Comparison of ENCODE assay signal across 8 mouse cellular contexts in the genomic region with DNA sequence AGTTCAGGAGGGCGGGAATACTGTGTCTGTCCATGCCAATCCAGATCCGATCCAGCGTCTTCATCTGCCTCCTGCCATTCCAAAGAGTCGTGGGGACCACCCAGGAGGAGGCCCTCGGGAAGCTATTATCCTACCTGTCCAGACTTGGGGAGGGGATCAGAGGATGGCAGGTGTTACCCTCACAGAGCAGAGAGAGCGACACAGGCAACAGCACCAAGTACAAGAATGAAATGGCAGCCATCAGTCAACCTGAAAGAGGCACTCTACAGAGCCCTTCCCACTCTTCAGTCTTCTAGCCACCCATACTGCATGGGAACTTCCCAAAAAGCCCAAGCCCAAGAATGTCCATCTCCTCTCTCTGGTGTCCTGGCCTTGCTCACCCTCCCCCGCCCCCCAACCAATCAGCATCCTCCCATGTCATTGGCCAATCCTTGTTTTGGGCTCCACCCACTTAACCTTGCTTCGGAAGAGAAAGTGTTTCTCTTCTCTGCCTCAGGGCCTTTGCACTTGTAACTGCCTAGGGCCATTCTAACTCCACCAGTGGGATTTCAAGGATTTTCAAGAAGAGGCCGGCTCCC. TPM values are rescaled to one million over a fixed set of nuclear protein-coding genes. Genes with fewer than 3 reads are reported as not detected.
DNase-seq lines count a peak whose midpoint lies in the region; ATAC-seq and TF ChIP-seq lines count a peak whose summit lies in the region.

No protein-coding gene starts in this region.

- H3K9ac ChIP-seq in forebrain, embryonic 12.5 days, result peak overlapping the region; percentile 65
- peak overlapping the region; percentile 49 for H3K9ac ChIP-seq in liver, embryonic 14.5 days (replicated peaks)

- no peaks in the 10 kb centered on the region for H3K36me3 ChIP-seq in testis, adult 2 months (ENCODE audit: control insufficient read depth, insufficient read depth, low read length)
- H3K36me3 ChIP-seq in forebrain, embryonic 12.5 days (replicated peaks), result no peaks in the 10 kb centered on the region
- H3K36me3 ChIP-seq in liver, embryonic 14.5 days (replicated peaks; ENCODE audit: control insufficient read depth, insufficient read depth, low read depth), result no peaks in the 10 kb centered on the region

- TF ChIP-seq CTCF in testis, adult 2 months (IDR thresholded peaks at IDR 0.05; ENCODE audit: control insufficient read depth, insufficient read depth, insufficient replicate concordance, low read depth, low read length), result no peak
- no peak; the same call in 1 of the 2 replicates for TF ChIP-seq CTCF in liver, embryonic 14.5 days (IDR thresholded peaks at IDR 0.05; ENCODE audit: low read depth)

- H3K9me3 ChIP-seq in forebrain, embryonic 12.5 days, result no peaks in the 10 kb centered on the region
- H3K9me3 ChIP-seq in liver, embryonic 14.5 days (ENCODE audit: control insufficient read depth, low read length), result no peaks in the 10 kb centered on the region

- peak overlapping the region; percentile 40; the same call in 1 of the 2 replicates for H3K27ac ChIP-seq in testis, adult 2 months (ENCODE audit: control insufficient read depth, insufficient read depth, low read depth, low read length)
- H3K27ac ChIP-seq in forebrain, embryonic 12.5 days, result no peak overlapping the region
- peak overlapping the region; percentile 87 for H3K27ac ChIP-seq in liver, embryonic 14.5 days

- peaks cover 13% of the 10 kb centered on the region for H3K4me1 ChIP-seq in testis, adult 2 months (ENCODE audit: control insufficient read depth, insufficient read depth, low read length)
- peaks cover 22% of the 10 kb centered on the region for H3K4me1 ChIP-seq in forebrain, embryonic 12.5 days
- H3K4me1 ChIP-seq in liver, embryonic 14.5 days (replicated peaks; ENCODE audit: control insufficient read depth in 2 of 2, insufficient read depth in 2 of 2, low read length in 1 of 2), result peaks cover 48 to 62% of the 10 kb centered on the region in 2 experiments

- peak overlapping the region; percentile 99 for H3K4me2 ChIP-seq in forebrain, embryonic 12.5 days
- H3K4me2 ChIP-seq in liver, embryonic 14.5 days (ENCODE audit: low read depth), result peak overlapping the region; percentile 92

- no peak for DNase-seq in testis, postnatal 14 days (ENCODE audit: low spot score)
- DNase-seq in liver, embryonic 14.5 days (ENCODE audit: low read depth in 3 of 3, low spot score in 3 of 3), result peak in 1 of 3 experiments; percentile 70
- DNase-seq in urinary bladder, adult 18-20 months (ENCODE audit: low spot score in 2 of 2), result no peak
- DNase-seq in frontal cortex, postnatal 14 days (ENCODE audit: low spot score in 2 of 2), result no peak
- DNase-seq in adrenal gland, postnatal 36 days, result no peak
- no peak for DNase-seq in kidney, adult 8-10 months

- WGBS in forebrain, embryonic 12.5 days, result 13% methylated on average over 9 of the region's 9 CpGs
- 5% methylated on average over 9 of the region's 9 CpGs for WGBS in liver, embryonic 14.5 days (ENCODE audit: insufficient replicate concordance)

- TF ChIP-seq POLR2A in testis, adult 2 months (IDR thresholded peaks at IDR 0.05; ENCODE audit: control insufficient read depth, low read depth, low read length), result no peak; the same call in 1 of the 2 replicates

- peak; percentile 30 for ATAC-seq in forebrain, embryonic 12.5 days (ENCODE audit: low FRiP score)
- peak; percentile 65 for ATAC-seq in liver, embryonic 14.5 days (ENCODE audit: insufficient read depth)

- no peaks in the 10 kb centered on the region for H3K27me3 ChIP-seq in testis, adult 2 months (ENCODE audit: control insufficient read depth, insufficient read depth, low read length)
- peaks cover 54% of the 10 kb centered on the region for H3K27me3 ChIP-seq in forebrain, embryonic 12.5 days
- H3K27me3 ChIP-seq in liver, embryonic 14.5 days (ENCODE audit: control insufficient read depth, insufficient read depth, low read length), result no peaks in the 10 kb centered on the region

- H3K4me3 ChIP-seq in testis, adult 2 months (ENCODE audit: control insufficient read depth, low read depth, low read length), result peak overlapping the region; percentile 30
- H3K4me3 ChIP-seq in forebrain, embryonic 12.5 days (replicated peaks), result peak overlapping the region; percentile 62
- peak overlapping the region; percentile 61 to 63 for H3K4me3 ChIP-seq in liver, embryonic 14.5 days (ENCODE audit: insufficient read depth in 1 of 2, low read depth in 2 of 2, low read length in 2 of 2)

- no peak for TF ChIP-seq EP300 in liver, embryonic 14.5 days (IDR thresholded peaks at IDR 0.05; ENCODE audit: low read depth)

RNA-seq across cellular contexts. Expression of a gene that starts 0.7 kb away (rescaled TPM):
- 7.5 and 7.8 TPM in 2 replicates for polyA plus RNA-seq in testis, adult 2 months (2012; rRNA removed)
- polyA plus RNA-seq in forebrain, embryonic 12.5 days (2016; fragmentation: Nextera tagmentation; extraction: Ambion mirVana), result 0.13 and 0.14 TPM in 2 replicates
- polyA plus RNA-seq in liver, embryonic 14.5 days (2012; rRNA removed), result 1.7 and 2.2 TPM in 2 replicates
- polyA plus RNA-seq in liver, embryonic 14.5 days (2014; fragmentation: Nextera tagmentation; extraction: Ambion mirVana), result 1.6 and 1.7 TPM in 2 replicates
- 10 to 100 TPM; 16.5 to 18.2 TPM for total RNA-seq in adrenal gland, postnatal 36 days (2021)

RNA-seq across cellular contexts. Expression of a gene that starts 22.2 kb away (rescaled TPM):
- polyA plus RNA-seq in testis, adult 2 months (2012; rRNA removed), result 13.8 and 14.2 TPM in 2 replicates
- polyA plus RNA-seq in forebrain, embryonic 12.5 days (2016; fragmentation: Nextera tagmentation; extraction: Ambion mirVana), result 158 and 173 TPM in 2 replicates
- polyA plus RNA-seq in liver, embryonic 14.5 days (2012; rRNA removed), result 93.7 and 238 TPM in 2 replicates
- polyA plus RNA-seq in liver, embryonic 14.5 days (2014; fragmentation: Nextera tagmentation; extraction: Ambion mirVana), result 622 and 681 TPM in 2 replicates
- 100 to 1,000 TPM; 159 to 254 TPM for total RNA-seq in adrenal gland, postnatal 36 days (2021)
